Mouse (Mus musculus) heart, embryonic 14.5 days (tissue): ENCODE results near the gene Chst11. TPM values are rescaled to one million over a fixed set of nuclear protein-coding genes. Genes with fewer than 3 reads are reported as not detected.

ENCODE experiments used
- ATAC-seq: fragments of 200-750 bp; cut with Nextera tagmentation; 2 replicates; pipeline ENCODE4 v1.8.0; 2017; ENCODE audit warnings: low read depth, moderate TSS enrichment; ENCODE audit not compliant: insufficient number of reproducible peaks, insufficient read depth, low FRiP score
- H3K27ac ChIP-seq, 2 experiments: fragments of 200-500 bp in 1 of 2; fragments of 300-500 bp in 1 of 2; sonication (generic) in 1 of 2; replicated peaks in 1 of 2; 2 replicates each; pipeline ENCODE4 v1.5.1; 2012 to 2014; ENCODE audit warnings: low read depth in 2 of 2, low read length in 2 of 2, control low read depth in 1 of 2, mild to moderate bottlenecking in 1 of 2, mixed read lengths in 1 of 2; ENCODE audit not compliant: control insufficient read depth in 1 of 2, insufficient read depth in 1 of 2
- H3K27me3 ChIP-seq: fragments of 300-500 bp; sonication (generic); 2 replicates; pipeline ENCODE4 v1.6.1; 2014; ENCODE audit warnings: mild to moderate bottlenecking, low read length, control low read depth; ENCODE audit not compliant: control insufficient read depth, insufficient read depth
- H3K36me3 ChIP-seq: fragments of 300-500 bp; sonication (generic); 2 replicates; pipeline ENCODE4 v1.6.1; 2014; ENCODE audit warnings: mild to moderate bottlenecking, control low read depth, low read length, mixed read lengths; ENCODE audit not compliant: control insufficient read depth, insufficient read depth
- H3K4me1 ChIP-seq, 2 experiments: fragments of 200-500 bp in 1 of 2; fragments of 300-500 bp in 1 of 2; sonication (generic) in 1 of 2; 2 replicates each; pipeline ENCODE4 v1.6.1; 2012 to 2014; ENCODE audit warnings: low read length in 2 of 2, control low read depth in 1 of 2, mixed read lengths in 1 of 2; ENCODE audit not compliant: control insufficient read depth in 2 of 2, insufficient read depth in 2 of 2
- H3K4me2 ChIP-seq: fragments of 300-500 bp; sonication (generic); 2 replicates; pipeline ENCODE4 v1.6.1; 2014; ENCODE audit warnings: mild to moderate bottlenecking, low read length
- H3K4me3 ChIP-seq, 2 experiments: fragments of 200-500 bp in 1 of 2; fragments of 300-500 bp in 1 of 2; sonication (generic) in 1 of 2; 2 replicates each; pipeline ENCODE4 v1.5.1; 2012 to 2014; ENCODE audit warnings: low read length in 2 of 2, mild to moderate bottlenecking in 2 of 2, control low read depth in 1 of 2, low read depth in 1 of 2, moderate library complexity in 1 of 2; ENCODE audit not compliant: control insufficient read depth in 1 of 2, insufficient read depth in 1 of 2
- H3K9ac ChIP-seq: fragments of 300-500 bp; sonication (generic); 2 replicates; pipeline ENCODE4 v1.6.1; 2014; ENCODE audit warnings: mild to moderate bottlenecking, low read length
- H3K9me3 ChIP-seq: fragments of 300-500 bp; sonication (generic); 2 replicates; pipeline ENCODE4 v1.6.1; 2016; ENCODE audit warnings: low read length, control low read depth; ENCODE audit not compliant: control insufficient read depth
- WGBS: fragments of 180-500 bp; shearing (Covaris S2); extraction: QIAGEN DNeasy Blood & Tissue Kit; methylation state at CpG from one replicate; pipeline ENCODE4 v1.1.7; 2014; 5-methylcytosine and 5-hydroxymethylcytosine counted together
- polyA plus RNA-seq: library from polyadenylated mRNA; unstranded; fragments of >200 nt; fragmentation: Nextera tagmentation; extraction: Ambion mirVana; gene quantifications from 2 replicates; pipeline ENCODE4 v1.2.1, GENCODE M21; 2014

The Chst11 gene
- polyA plus RNA-seq, 1 experiment from 2014 or later = 3.3 TPM

- no peak for ATAC-seq
- no peak overlapping the region for H3K9ac ChIP-seq
Measured at GRCm38 (mm10) chr10:83043478-83044259, 58.4 kb downstream of the Chst11 start.

GRCm38 (mm10) chr10:83049174-83049780 is 64.0 kb downstream of the Chst11 start:
- H3K27me3 ChIP-seq = no peaks in the 10 kb centered on the region
- H3K9me3 ChIP-seq = no peaks in the 10 kb centered on the region
- no peak overlapping the region for H3K9ac ChIP-seq
- H3K27ac ChIP-seq = no peak overlapping the region
- 63% methylated on average over 12 of the region's 12 CpGs for WGBS
- no peak for ATAC-seq
- H3K4me2 ChIP-seq = no peak overlapping the region
- no peaks in the 10 kb centered on the region for H3K36me3 ChIP-seq
- no peak overlapping the region for H3K4me3 ChIP-seq
- peaks cover 3 to 11% of the 10 kb centered on the region in 2 experiments; a peak in 2 of 4 replicates for H3K4me1 ChIP-seq

More at GRCm38 (mm10) chr10:83043478-83044259, 58.4 kb downstream of the Chst11 start:
- Histone ChIP-seq H3K27ac (peak overlapping the region in 1 of 2 experiments; percentile 80; a peak in 3 of 4 replicates), H3K36me3 (no peaks in the 10 kb centered on the region), H3K27me3 (no peaks in the 10 kb centered on the region), H3K4me3 (no peak overlapping the region), H3K4me2 (no peak overlapping the region), H3K4me1 (peaks cover 17 to 27% of the 10 kb centered on the region in 2 experiments), H3K9me3 (no peaks in the 10 kb centered on the region)
- 63% methylated on average over 2 of the region's 2 CpGs for WGBS

- Histone ChIP-seq H3K27me3 (no peaks in the 10 kb centered on the region), H3K4me2 (no peak overlapping the region), H3K27ac (no peak overlapping the region), H3K9ac (no peak overlapping the region), H3K9me3 (no peaks in the 10 kb centered on the region), H3K36me3 (no peaks in the 10 kb centered on the region), H3K4me3 (no peak overlapping the region), H3K4me1 (peaks cover 9 to 22% of the 10 kb centered on the region in 2 experiments)
- 87% methylated on average over 10 of the region's 10 CpGs for WGBS
- no peak for ATAC-seq
Measured at GRCm38 (mm10) chr10:83053886-83054550, 68.7 kb downstream of the Chst11 start.

GRCm38 (mm10) chr10:83056291-83056690 is 71.0 kb downstream of the Chst11 start:
- ATAC-seq = no peak

GRCm38 (mm10) chr10:83056866-83057265 is 71.6 kb downstream of the Chst11 start:
- no peak overlapping the region for H3K4me2 ChIP-seq
- H3K4me1 ChIP-seq = peaks cover 18 to 37% of the 10 kb centered on the region in 2 experiments
- H3K27me3 ChIP-seq = no peaks in the 10 kb centered on the region
- WGBS = 66% methylated on average over 4 of the region's 4 CpGs
- no peak overlapping the region for H3K4me3 ChIP-seq
- H3K27ac ChIP-seq = no peak overlapping the region
- no peak overlapping the region for H3K9ac ChIP-seq
- ATAC-seq = no peak
- H3K9me3 ChIP-seq = no peaks in the 10 kb centered on the region
- H3K36me3 ChIP-seq = no peaks in the 10 kb centered on the region

More at GRCm38 (mm10) chr10:83056291-83056690, 71.0 kb downstream of the Chst11 start:
- Histone ChIP-seq H3K9me3 (no peaks in the 10 kb centered on the region), H3K36me3 (no peaks in the 10 kb centered on the region), H3K9ac (no peak overlapping the region), H3K4me3 (no peak overlapping the region), H3K27me3 (no peaks in the 10 kb centered on the region), H3K4me1 (peaks cover 18 to 35% of the 10 kb centered on the region in 2 experiments), H3K27ac (no peak overlapping the region), H3K4me2 (no peak overlapping the region)
- 81% methylated on average over 7 of the region's 7 CpGs for WGBS

GRCm38 (mm10) chr10:83060066-83060782 is 74.9 kb downstream of the Chst11 start:
- peak overlapping the region; percentile 32; the same call in 1 of the 2 replicates for H3K9ac ChIP-seq
- WGBS = 9% methylated on average over 12 of the region's 12 CpGs

GRCm38 (mm10) chr10:83062315-83062714 is 77.0 kb downstream of the Chst11 start:
- Histone ChIP-seq H3K4me1 (peaks cover 30 to 58% of the 10 kb centered on the region in 2 experiments), H3K9ac (no peak overlapping the region; the same call in 1 of the 2 replicates), H3K9me3 (no peaks in the 10 kb centered on the region), H3K4me2 (no peak overlapping the region), H3K27me3 (no peaks in the 10 kb centered on the region), H3K36me3 (no peaks in the 10 kb centered on the region), H3K27ac (no peak overlapping the region), H3K4me3 (no peak overlapping the region)
- 72% methylated on average over 9 of the region's 9 CpGs for WGBS
- ATAC-seq = no peak

More at GRCm38 (mm10) chr10:83060066-83060782, 74.9 kb downstream of the Chst11 start:
- Histone ChIP-seq H3K9me3 (no peaks in the 10 kb centered on the region), H3K4me1 (peaks cover 20 to 40% of the 10 kb centered on the region in 2 experiments), H3K36me3 (no peaks in the 10 kb centered on the region), H3K4me2 (peak overlapping the region; percentile 50), H3K27ac (peak overlapping the region; percentile 78 to 84), H3K4me3 (no peak overlapping the region), H3K27me3 (no peaks in the 10 kb centered on the region)
- 0 out of 2 replicates have a peak, but pooled peaks have one; percentile 52 for ATAC-seq
